ENCODE assay signal across 1 mouse cellular context in the genomic region with DNA sequence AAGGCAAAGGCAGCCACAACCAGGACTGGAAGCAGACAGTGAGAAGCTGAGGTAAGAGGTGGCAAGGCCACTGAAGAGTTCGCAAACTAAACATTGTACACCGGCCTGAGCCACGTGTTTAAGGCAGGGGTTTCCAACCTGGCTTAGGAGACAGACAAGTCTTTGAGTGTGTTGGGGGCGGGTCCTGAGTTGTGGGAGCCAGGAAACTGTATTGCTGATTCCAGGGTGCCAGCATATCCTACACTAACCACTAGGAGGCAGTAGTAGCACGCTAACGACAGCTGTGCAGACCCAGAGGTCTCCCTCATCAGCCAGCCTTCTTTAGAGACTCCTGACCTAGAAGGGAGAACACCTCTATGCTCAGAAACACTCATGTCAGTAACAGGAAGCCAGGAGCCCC.
TF ChIP-seq lines count a peak whose summit lies in the region.

No protein-coding gene starts in this region.

TF ChIP-seq in MEL, 35 proteins besides CTCF, POLR2A, EP300 and RAD21 (continued from another document):
- TF ChIP-seq POLR2AphosphoS5 (IDR thresholded peaks at IDR 0.05; ENCODE audit: borderline replicate concordance, low read depth, low read length) (no peak), ZNF384 (IDR thresholded peaks at IDR 0.05; ENCODE audit: low read depth, low read length) (no peak), MXI1 (IDR thresholded peaks at IDR 0.05; ENCODE audit: low read depth, low read length) (no peak), NRF1 (IDR thresholded peaks at IDR 0.05; ENCODE audit: insufficient read depth, low read depth, low read length, poor library complexity, severe bottlenecking) (no peak), MYB (IDR thresholded peaks at IDR 0.05; ENCODE audit: low read depth, low read length) (no peak), BHLHE40 (IDR thresholded peaks at IDR 0.05; ENCODE audit: borderline replicate concordance, low read depth, low read length) (no peak), SIN3A (IDR thresholded peaks at IDR 0.05; ENCODE audit: low read length) (peak; percentile 43; the same call in 1 of the 2 replicates)
TF ChIP-seq in MEL: peak in this region for 5.
